Mouse (Mus musculus) left cerebral cortex, postnatal 36 days (tissue): Measurements from ENCODE around the gene Stmn3. TPM values are rescaled to one million over a fixed set of nuclear protein-coding genes. Genes with fewer than 3 reads are reported as not detected.
A peak's percentile ranks its signal among the peaks of the same experiment; 100 is the strongest.

Experiments used
- DNase-seq, 2 experiments: peaks; one replicate each; pipeline ENCODE4 v3.0.0; 2021 to 2022; ENCODE audit warnings: low spot score in 2 of 2, mixed read lengths in 1 of 2
- intact Hi-C: fragments of 180-260 bp; cut with DNase I; formaldehyde crosslinking; loops from one replicate; pipeline ENCODE4 v1.15.1; 2025
- total RNA-seq, 2 experiments: library from RNA; stranded (reverse); gene quantifications; 2 replicates each; pipeline ENCODE4 v1.2.3; 2021

Stmn3 gene
- total RNA-seq, 2 experiments from 2014 or later: 592 to 722 TPM

DNA sequence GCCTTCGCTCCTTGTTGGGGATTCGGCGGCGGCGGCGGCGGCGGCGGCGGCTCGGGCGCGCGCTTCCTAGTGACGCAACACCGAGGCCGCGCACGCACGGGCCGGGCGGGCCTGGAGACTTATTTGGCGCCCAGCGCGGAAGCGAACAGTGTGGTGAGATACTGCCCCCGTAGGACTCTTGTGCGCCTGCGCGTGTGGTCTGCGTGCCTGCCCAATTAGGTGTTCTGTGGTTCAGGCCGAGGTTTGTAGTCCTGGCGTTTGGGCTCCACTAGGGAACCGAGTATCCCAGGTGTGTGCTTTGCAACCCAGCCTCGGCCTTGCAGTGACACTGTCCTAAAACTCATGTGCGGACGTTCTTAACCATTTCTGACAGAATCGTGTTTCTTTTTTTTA, 26.3 kb downstream of the Stmn3 start, which contains the start of gene Gmeb2:
Gmeb2 (minus strand) TSS at position 78 of the 393 bp plus-strand sequence.
- intact Hi-C loops: loop anchor here (2.0 kb wide), 1 partner anchor 101 kb away; the partner anchor contains the start of gene Ppdpf
- peak; percentile 92 for DNase-seq

DNA sequence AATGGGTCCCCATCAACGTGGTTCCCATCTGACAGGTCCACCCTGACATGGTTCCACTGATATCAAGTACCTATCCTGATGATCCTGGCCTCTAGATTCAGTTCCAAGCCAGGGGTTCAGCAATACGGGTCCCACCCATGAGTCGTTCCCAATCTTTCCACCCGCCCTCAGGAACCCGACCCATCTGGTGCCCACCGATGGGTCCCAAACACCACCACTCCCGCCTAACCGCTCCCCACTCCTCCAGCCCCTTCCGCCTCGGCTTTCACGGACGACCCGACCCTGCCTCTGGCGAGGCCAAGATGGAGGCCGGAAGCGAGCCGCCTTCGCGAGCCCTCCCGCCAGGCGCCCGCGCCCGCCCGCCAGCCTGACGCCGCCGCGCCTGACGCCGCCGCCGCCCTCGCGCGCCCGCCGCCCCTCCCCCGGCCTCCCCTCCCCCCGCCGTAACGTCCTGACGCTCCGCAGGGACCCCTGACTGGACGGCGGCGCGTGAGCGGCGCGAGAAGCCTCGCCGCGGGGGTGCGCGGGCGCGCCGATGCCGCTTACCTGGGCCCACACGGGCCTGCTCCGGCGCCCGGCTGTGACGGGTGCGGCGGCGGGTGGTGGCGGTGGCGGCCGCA, 26.9 kb downstream of the Stmn3 start:
- peak; percentile 80 to 87 for DNase-seq
- intact Hi-C loops: loop anchor here (2.0 kb wide), 1 partner anchor 101 kb away; the partner anchor contains the start of gene Ppdpf

DNA sequence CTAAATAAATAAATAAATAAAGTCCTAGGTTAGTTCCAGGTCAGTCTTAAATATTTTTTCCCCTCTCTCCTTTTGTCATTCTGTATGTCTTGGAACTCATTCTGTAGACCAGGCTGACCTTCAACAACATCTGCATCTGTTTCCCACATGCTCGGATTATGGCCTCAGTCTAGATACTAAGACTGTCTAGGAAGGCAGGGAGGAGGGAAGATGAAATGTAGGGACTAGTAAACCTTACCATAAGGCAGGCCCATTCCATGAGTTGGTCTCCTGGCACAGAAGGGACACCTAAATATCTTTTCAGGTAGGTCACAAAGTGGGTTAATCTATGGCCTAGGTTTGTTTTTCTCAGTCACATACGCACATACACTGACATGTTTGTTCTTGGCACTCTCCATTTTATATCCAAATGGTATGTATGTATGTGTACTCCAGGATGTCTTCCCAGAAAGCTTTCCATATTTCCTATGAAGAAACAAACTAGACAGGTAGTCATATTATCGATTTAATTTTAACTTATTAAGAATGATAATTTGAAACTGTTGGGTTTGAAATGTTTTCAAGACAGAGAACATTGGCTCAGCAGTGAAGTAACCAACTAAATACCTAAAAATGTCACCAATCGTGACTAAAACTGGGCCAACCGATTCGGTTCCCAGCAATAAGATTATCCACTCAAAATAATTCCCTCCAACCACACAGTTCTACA, 27.5 kb downstream of the Stmn3 start:
- no peak for DNase-seq
- intact Hi-C loops: loop anchor here (2.0 kb wide), 1 partner anchor 100 kb away; the partner anchor contains the start of gene Ppdpf

DNA sequence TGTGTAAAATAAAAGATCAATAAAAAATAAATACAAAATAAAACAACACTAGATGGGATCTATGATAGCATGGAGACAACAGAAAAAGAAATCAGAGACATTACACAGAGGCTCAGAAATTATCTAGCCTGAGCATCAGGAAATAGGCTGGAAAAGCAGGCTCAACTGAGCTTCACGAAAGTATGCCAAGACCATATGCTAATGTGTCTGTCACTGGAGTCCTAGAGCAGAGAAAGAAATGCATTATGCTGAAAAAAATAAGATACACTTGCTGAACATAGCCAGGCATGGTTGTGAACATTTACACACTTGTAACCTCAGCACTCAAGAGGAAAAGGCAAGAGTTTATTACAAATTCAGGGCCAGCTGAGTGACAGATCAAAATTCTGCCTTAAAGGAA, 34.3 kb downstream of the Stmn3 start:
- intact Hi-C loops: no loop called here
- DNase-seq: no peak

DNA sequence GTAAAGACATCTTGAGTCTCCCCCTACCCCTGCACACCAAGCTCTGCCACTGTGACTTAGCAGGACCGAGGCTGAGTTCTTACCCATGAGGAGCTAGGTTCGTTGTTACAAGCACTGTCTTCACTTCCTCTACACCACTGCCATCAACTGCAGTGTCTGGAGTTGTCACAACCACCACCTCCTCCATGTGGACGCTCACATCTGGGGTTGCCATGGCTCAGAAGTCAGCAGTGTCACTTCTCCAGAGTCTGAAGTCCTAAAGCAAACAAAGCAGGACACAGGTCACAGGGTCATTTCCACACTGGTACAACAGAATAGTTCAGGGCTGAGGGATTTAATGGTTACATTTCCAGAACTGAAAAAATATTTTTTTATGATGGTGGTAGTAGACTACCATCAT, 36.4 kb downstream of the Stmn3 start:
- intact Hi-C loops: no loop called here
- no peak for DNase-seq

DNA sequence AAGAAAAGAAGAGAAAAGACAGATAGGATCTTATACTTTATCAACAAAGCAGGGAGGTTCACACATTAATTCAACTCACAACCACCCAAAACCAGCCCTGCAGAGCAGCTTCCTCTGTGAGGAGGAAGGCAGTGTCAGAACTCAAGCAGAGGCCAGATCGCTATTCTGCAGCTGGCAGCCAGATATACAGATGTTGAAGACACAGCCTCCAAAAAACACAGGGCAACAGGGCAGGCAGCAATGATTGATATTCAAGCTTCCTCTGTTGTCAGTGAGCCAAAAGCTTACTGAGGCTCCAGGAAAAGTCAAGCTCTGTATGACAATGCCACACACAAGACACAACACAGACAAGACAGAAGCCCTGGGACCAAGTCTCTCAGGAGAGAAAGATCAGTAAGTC, 37.5 kb downstream of the Stmn3 start:
- no peak for DNase-seq
- intact Hi-C loops: no loop called here

DNA sequence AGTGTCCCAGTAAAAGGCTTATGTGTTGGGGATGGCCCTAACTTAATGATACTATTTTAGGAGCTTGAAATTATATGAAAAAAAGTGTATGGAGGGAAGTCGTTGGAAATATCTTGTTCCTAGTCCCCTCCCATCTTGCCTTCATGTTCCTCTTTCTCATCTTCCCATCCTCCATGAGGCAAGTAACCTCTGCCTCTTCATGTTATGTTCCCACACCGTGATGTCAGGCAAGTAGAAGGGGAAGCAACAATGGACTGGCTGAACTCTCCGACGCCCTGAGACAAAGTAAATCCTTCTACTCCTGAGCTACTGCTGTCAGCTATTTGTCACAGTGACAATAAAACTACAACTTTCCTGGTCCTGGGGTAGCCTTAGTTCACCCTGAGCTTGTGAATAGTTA, 39.7 kb downstream of the Stmn3 start:
- no peak for DNase-seq
- intact Hi-C loops: no loop called here

DNA sequence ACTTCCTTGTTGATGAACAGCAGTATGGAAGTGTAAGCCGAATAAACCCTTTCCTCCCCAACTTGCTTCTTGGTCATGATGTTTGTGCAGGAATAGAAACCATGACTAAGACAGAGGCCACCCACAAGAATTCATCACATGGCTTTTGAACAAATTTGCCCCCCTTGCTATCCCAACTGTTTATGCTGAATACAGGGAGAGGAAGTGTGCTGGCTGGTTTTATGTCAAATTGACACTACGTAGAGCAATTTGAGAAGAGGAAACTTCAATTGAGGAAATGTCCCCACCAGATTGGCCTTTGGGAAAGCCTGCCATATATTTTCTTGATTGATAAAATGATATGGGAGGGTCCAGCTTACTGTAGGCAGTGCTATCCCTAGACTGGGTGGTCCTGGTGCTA, 40.5 kb downstream of the Stmn3 start:
- no peak for DNase-seq
- intact Hi-C loops: no loop called here

DNA sequence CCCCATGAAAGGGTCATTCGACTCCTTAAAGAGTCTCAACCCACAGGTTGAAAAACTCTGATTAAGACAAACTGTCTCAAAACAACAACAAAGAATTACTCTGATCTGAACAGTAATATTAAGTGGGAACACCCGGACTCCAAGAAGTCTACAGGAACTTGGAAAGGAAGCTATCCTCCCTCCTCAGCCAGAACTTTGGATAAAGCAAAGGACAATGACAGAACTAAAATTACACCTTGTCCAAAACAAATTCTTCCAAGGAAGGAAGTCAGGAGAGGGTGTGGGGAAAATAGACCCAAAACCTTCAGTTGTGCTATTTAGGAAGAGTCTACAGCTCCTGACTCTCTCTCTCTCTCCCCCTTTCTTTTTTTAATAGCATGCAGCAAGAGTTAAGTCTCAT, 42.2 kb downstream of the Stmn3 start:
- no peak for DNase-seq
- intact Hi-C loops: no loop called here

DNA sequence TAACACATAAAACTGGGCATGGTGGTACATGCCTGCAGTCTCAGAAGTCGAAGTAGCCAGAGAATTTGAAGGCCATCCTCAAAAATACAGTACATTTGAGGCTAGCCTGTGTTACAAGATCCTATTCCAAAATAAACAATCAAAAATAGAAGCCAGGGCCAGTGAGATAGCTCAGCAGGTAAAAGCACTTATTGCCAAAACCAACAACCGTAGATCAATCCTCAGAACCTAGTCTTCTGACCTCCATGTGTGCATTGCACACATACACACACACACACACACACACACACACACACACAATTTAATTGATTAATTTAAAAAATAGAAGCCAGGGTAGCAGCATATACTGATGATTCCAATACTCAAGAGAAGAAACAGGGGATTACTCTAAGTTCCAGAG, 47.5 kb downstream of the Stmn3 start:
- intact Hi-C loops: no loop called here
- DNase-seq: no peak

Other genes with a start within 250 kb of the Stmn3 start
- 100 to 1,000 TPM; 225 to 264 TPM for gene Kcnq2, start 179.2 kb downstream of the Stmn3 start, total RNA-seq
- gene Eef1a2, start 157.5 kb downstream of the Stmn3 start, total RNA-seq: 1,000 to 10,000 TPM; 1,312 to 1,553 TPM
- gene Ppdpf, start 127.3 kb downstream of the Stmn3 start, total RNA-seq: 10 to 100 TPM; 88.3 to 97.9 TPM
- gene Ptk6, start 111.7 kb downstream of the Stmn3 start, total RNA-seq: not detected
- gene Srms, start 101.3 kb downstream of the Stmn3 start, total RNA-seq: under 1 TPM; 0.25 to 0.50 TPM
- not detected for gene Fndc11, start 94.5 kb downstream of the Stmn3 start, total RNA-seq
- 1 to 10 TPM; 1.7 to 3.6 TPM for gene Helz2, start 72.5 kb downstream of the Stmn3 start, total RNA-seq
- gene Gmeb2, start 26.5 kb downstream of the Stmn3 start, total RNA-seq: 10 to 100 TPM; 20.1 to 23.4 TPM
- 10 to 100 TPM; 28.2 to 41.8 TPM for gene Rtel1, start 5.2 kb upstream of the Stmn3 start, total RNA-seq
- gene Zgpat, start 50.4 kb upstream of the Stmn3 start, total RNA-seq: 10 to 100 TPM; 50.3 to 84.9 TPM
- gene Arfrp1, start 50.9 kb upstream of the Stmn3 start, total RNA-seq: 10 to 100 TPM; 38.5 to 45.4 TPM
- 10 to 100 TPM; 30.5 to 48.6 TPM for gene Lime1, start 65.6 kb upstream of the Stmn3 start, total RNA-seq
- gene Zbtb46, start 144.9 kb upstream of the Stmn3 start, total RNA-seq: 10 to 100 TPM; 10.3 to 12.3 TPM
- not detected for gene Abhd16b, start 178.7 kb upstream of the Stmn3 start, total RNA-seq
- gene Tpd52l2, start 182.6 kb upstream of the Stmn3 start, total RNA-seq: 10 to 100 TPM; 64.1 to 72.6 TPM
- gene Dnajc5, start 206.0 kb upstream of the Stmn3 start, total RNA-seq: 100 to 1,000 TPM; 285 to 305 TPM